Mouse (Mus musculus) heart, adult 2 months (tissue): ENCODE results near the gene Gm20388. TPM values are rescaled to one million over a fixed set of nuclear protein-coding genes. Genes with fewer than 3 reads are reported as not detected.

Experiments
- DNase-seq, 2 experiments: peaks; one replicate each; pipeline ENCODE4 v3.0.0; 2021
- H3K27ac ChIP-seq: fragments of 200-600 bp; 2 replicates; pipeline ENCODE4 v1.8.1; 2022
- H3K27me3 ChIP-seq: fragments of 200-500 bp; 2 replicates; pipeline ENCODE4 v1.6.1; 2012; ENCODE audit warnings: mild to moderate bottlenecking, low read length, inconsistent platforms, mixed read lengths; ENCODE audit not compliant: control insufficient read depth, insufficient read depth
- H3K36me3 ChIP-seq: fragments of 200-500 bp; 2 replicates; pipeline ENCODE4 v1.6.1; 2012; ENCODE audit warnings: low read length, inconsistent platforms; ENCODE audit not compliant: control insufficient read depth, insufficient read depth
- H3K4me1 ChIP-seq: fragments of 200-500 bp; 2 replicates; pipeline ENCODE4 v1.6.1; 2011; ENCODE audit warnings: low read length; ENCODE audit not compliant: control insufficient read depth, insufficient read depth
- H3K4me3 ChIP-seq: fragments of 200-600 bp; 2 replicates; pipeline ENCODE4 v1.8.1; 2022
- H3K79me2 ChIP-seq: fragments of 200-500 bp; replicated peaks from 2 replicates; pipeline ENCODE4 v1.6.1; 2012; ENCODE audit warnings: mild to moderate bottlenecking, inconsistent platforms, low read length, moderate library complexity, mixed read lengths; ENCODE audit not compliant: control insufficient read depth, insufficient read depth
- H3K9ac ChIP-seq: fragments of 200-500 bp; 2 replicates; pipeline ENCODE4 v1.6.1; 2012; ENCODE audit warnings: low read depth, mild to moderate bottlenecking, control low read depth, inconsistent platforms, low read length, mixed read lengths
- CTCF ChIP-seq: fragments of 200-600 bp; IDR thresholded peaks from 2 replicates; pipeline ENCODE4 v1.8.1; 2022; ENCODE audit warnings: antibody characterized with exemption, mild to moderate bottlenecking, moderate library complexity
- EP300 ChIP-seq: fragments of 200-500 bp; IDR thresholded peaks from 2 replicates; pipeline ENCODE4 v1.6.1; 2011; ENCODE audit warnings: low read depth, low read length, control low read depth; ENCODE audit not compliant: insufficient read depth
- POLR2A ChIP-seq: fragments of 200-500 bp; IDR thresholded peaks from 2 replicates; pipeline ENCODE4 v1.6.1; 2011; ENCODE audit warnings: mild to moderate bottlenecking, low read depth, low read length, control low read depth; ENCODE audit not compliant: insufficient read depth
- WGBS: fragments of 180-500 bp; shearing (Covaris S2); methylation state at CpG from one replicate; pipeline ENCODE4 v1.1.7; 2018; 5-methylcytosine and 5-hydroxymethylcytosine counted together
- intact Hi-C: fragments of 180-260 bp; cut with DNase I; formaldehyde crosslinking; loops from one replicate; pipeline ENCODE4 v1.15.1; 2025
- polyA plus RNA-seq: library from polyadenylated mRNA; depleted of rRNA; stranded (reverse); fragments of >200 nt; gene quantifications from 2 replicates; pipeline ENCODE4 v1.2.3, GENCODE M21; 2012
- total RNA-seq, 2 experiments: library from RNA; stranded (reverse); gene quantifications; 2 replicates each; pipeline ENCODE4 v1.2.3; 2021

Gene Gm20388
- total and polyA plus RNA-seq, 3 experiments: 1.8 to 32.3 TPM; not detected in 1

GRCm38 (mm10) chr8:122089186-122089700 is 2178.6 kb downstream of the Gm20388 start:
- H3K4me1 ChIP-seq: no peaks in the 10 kb centered on the region
- no peaks in the 10 kb centered on the region for H3K27me3 ChIP-seq
- WGBS: 69% methylated on average over 7 of the region's 7 CpGs
- H3K27ac ChIP-seq: no peak overlapping the region
- no peak overlapping the region for H3K9ac ChIP-seq
- H3K4me3 ChIP-seq: no peak overlapping the region
- H3K79me2 ChIP-seq: no peaks in the 10 kb centered on the region
- TF ChIP-seq POLR2A (no peak), EP300 (no peak), CTCF (no peak)
- H3K36me3 ChIP-seq: no peaks in the 10 kb centered on the region
- DNase-seq: no peak
- intact Hi-C loops: no loop called here

DNA sequence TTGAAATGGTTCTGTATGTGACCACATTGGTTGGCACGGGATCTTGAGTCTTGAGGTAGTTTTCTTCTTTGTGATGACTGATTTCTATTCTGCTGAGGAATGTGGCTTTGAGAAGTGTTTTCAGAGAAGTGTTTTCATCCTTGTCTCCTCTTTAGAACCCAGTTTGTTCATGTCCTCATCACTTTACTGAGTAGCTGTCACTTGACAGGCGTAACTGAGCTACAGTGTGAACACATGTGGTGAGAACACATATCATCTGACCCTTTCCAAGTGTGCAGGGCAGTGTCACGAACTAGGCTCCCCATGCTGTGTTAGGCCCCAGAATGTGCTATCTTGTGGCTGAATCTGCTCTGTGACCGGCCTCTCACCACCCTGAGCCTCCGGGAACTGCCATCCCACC is 2181.8 kb downstream of the Gm20388 start:
- no peak for DNase-seq
- intact Hi-C loops: no loop called here
- Histone ChIP-seq H3K4me1 (no peaks in the 10 kb centered on the region), H3K4me3 (no peak overlapping the region), H3K9ac (no peak overlapping the region), H3K27ac (no peak overlapping the region), H3K79me2 (no peaks in the 10 kb centered on the region), H3K27me3 (no peaks in the 10 kb centered on the region), H3K36me3 (no peaks in the 10 kb centered on the region)
- TF ChIP-seq EP300: no peak
- no peak for TF ChIP-seq CTCF
- TF ChIP-seq POLR2A: no peak
- 89% methylated on average over 5 of the region's 5 CpGs for WGBS

DNA sequence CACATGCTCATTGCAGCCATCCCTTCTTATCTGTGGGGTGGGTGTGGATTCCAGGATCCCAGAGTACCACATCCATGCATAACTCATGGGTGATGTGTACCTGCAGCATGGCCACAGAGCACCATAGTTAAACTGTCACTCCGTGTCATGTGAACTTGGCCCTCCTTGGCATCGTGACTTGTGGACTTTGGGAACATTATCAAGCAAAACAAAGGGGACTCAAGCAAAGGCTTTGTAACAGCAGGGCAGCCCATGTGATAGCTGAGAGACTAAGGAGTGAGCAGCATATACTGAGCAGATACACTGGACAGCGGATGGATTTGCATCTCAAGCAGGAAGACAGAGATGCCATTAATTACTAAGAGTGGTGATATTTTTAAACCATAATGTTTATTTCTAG is 2188.1 kb downstream of the Gm20388 start:
- H3K27me3 ChIP-seq: no peaks in the 10 kb centered on the region

GRCm38 (mm10) chr8:122099711-122100220 is 2189.1 kb downstream of the Gm20388 start:
- Histone ChIP-seq H3K36me3 (no peaks in the 10 kb centered on the region), H3K27ac (no peak overlapping the region), H3K9ac (no peak overlapping the region), H3K4me3 (no peak overlapping the region), H3K27me3 (no peaks in the 10 kb centered on the region), H3K79me2 (no peaks in the 10 kb centered on the region), H3K4me1 (no peaks in the 10 kb centered on the region; the same call in 1 of the 2 replicates)
- WGBS: 62% methylated on average over 7 of the region's 7 CpGs
- intact Hi-C loops: no loop called here
- no peak for DNase-seq
- TF ChIP-seq EP300: no peak
- TF ChIP-seq POLR2A: no peak
- no peak for TF ChIP-seq CTCF

More for the DNA sequence above, 2188.1 kb downstream of the Gm20388 start:
- Histone ChIP-seq H3K79me2 (no peaks in the 10 kb centered on the region), H3K4me1 (no peaks in the 10 kb centered on the region; the same call in 1 of the 2 replicates), H3K36me3 (no peaks in the 10 kb centered on the region), H3K4me3 (no peak overlapping the region), H3K9ac (no peak overlapping the region), H3K27ac (no peak overlapping the region)
- no peak for DNase-seq
- TF ChIP-seq CTCF (no peak), POLR2A (no peak), EP300 (no peak)
- 71% methylated on average over 3 of the region's 3 CpGs for WGBS
- intact Hi-C loops: no loop called here

GRCm38 (mm10) chr8:122101816-122102215 is 2191.2 kb downstream of the Gm20388 start:
- Histone ChIP-seq H3K27ac (no peak overlapping the region), H3K27me3 (no peaks in the 10 kb centered on the region), H3K4me3 (no peak overlapping the region), H3K9ac (no peak overlapping the region), H3K79me2 (no peaks in the 10 kb centered on the region), H3K4me1 (peaks cover 1% of the 10 kb centered on the region; the same call in 1 of the 2 replicates), H3K36me3 (no peaks in the 10 kb centered on the region)
- intact Hi-C loops: no loop called here
- WGBS: 59% methylated on average over 5 of the region's 5 CpGs
- no peak for DNase-seq
- no peak for TF ChIP-seq CTCF
- no peak for TF ChIP-seq POLR2A
- no peak for TF ChIP-seq EP300

GRCm38 (mm10) chr8:122102286-122102685 is 2191.6 kb downstream of the Gm20388 start:
- H3K4me3 ChIP-seq: no peak overlapping the region
- 51% methylated on average over 8 of the region's 8 CpGs for WGBS
- no peak for TF ChIP-seq EP300
- TF ChIP-seq CTCF: no peak
- TF ChIP-seq POLR2A: no peak
- H3K9ac ChIP-seq: no peak overlapping the region
- H3K4me1 ChIP-seq: peaks cover 1% of the 10 kb centered on the region; the same call in 1 of the 2 replicates
- no peak for DNase-seq
- intact Hi-C loops: no loop called here
- H3K27me3 ChIP-seq: no peaks in the 10 kb centered on the region
- H3K79me2 ChIP-seq: no peaks in the 10 kb centered on the region
- H3K36me3 ChIP-seq: no peaks in the 10 kb centered on the region
- no peak overlapping the region for H3K27ac ChIP-seq
